Mouse (Mus musculus) left cerebral cortex, postnatal 36 days (tissue): ENCODE measurements around the gene Gm11238. TPM values are rescaled to one million over a fixed set of nuclear protein-coding genes. Genes with fewer than 3 reads are reported as not detected.
"Not testable (repeated sequence)": the region's sequence is repeated elsewhere in the genome, so short reads cannot be mapped to it uniquely, and the experiment has no call there.

Experiments
- DNase-seq, 2 experiments: peaks; one replicate each; pipeline ENCODE4 v3.0.0; 2021 to 2022; ENCODE audit warnings: low spot score in 2 of 2, mixed read lengths in 1 of 2
- intact Hi-C: fragments of 180-260 bp; cut with DNase I; formaldehyde crosslinking; loops from one replicate; pipeline ENCODE4 v1.15.1; 2025
- total RNA-seq, 2 experiments: library from RNA; stranded (reverse); gene quantifications; 2 replicates each; pipeline ENCODE4 v1.2.3; 2021

Gene Gm11238
- not detected for total RNA-seq

DNA sequence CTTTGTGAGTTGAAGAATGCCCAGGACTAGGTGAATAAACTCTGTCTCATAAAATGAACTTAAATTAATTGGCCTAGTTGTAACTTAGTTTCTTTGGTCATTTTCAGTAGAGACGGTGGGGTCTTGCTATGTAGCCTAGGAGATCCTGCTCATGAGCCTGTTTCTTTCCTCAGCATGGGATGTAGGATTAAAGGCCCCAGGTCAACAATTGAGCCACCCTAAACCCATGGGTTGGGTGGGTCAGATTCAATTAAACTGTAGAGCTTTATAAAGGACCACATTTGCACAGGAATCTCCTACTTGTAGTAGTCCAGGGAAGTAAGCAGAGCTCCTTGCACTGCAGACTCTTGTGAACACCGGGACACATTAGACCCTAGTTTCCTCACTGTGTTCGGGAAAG is at the start of gene Gm11238:
Gene Gm11238, plus strand, starts transcription at position 301 of the 400 bp plus-strand sequence.
- DNase-seq, intact Hi-C loops: not testable (repeated sequence)

DNA sequence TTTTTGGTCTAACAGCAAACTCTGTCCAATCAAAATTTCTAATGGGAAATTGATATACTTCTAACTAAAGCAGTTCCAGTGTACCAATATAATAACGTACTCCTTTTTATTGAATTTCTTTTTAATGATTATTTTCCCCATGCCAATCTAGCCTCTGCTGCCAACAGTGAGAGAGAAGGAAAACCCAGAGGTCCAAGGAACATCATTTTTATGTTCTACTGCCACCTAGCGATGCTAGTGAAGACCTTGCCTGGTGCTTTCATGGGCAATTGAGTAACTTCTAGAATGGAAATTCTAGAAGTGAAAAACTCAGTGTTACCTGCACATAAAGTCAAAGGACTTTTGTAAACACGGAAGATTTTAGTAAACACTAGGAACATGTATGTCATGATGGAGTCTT is 8.4 kb upstream of the Gm11238 start:
- intact Hi-C loops: no loop called here
- no peak for DNase-seq

DNA sequence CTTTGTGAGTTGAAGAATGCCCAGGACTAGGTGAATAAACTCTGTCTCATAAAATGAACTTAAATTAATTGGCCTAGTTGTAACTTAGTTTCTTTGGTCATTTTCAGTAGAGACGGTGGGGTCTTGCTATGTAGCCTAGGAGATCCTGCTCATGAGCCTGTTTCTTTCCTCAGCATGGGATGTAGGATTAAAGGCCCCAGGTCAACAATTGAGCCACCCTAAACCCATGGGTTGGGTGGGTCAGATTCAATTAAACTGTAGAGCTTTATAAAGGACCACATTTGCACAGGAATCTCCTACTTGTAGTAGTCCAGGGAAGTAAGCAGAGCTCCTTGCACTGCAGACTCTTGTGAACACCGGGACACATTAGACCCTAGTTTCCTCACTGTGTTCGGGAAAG is 15.0 kb downstream of the Gm11238 start, which contains the start of gene Gm11237:
Gene Gm11237, plus strand, starts transcription at position 301 of the 400 bp plus-strand sequence.
- DNase-seq, intact Hi-C loops: not testable (repeated sequence)

DNA sequence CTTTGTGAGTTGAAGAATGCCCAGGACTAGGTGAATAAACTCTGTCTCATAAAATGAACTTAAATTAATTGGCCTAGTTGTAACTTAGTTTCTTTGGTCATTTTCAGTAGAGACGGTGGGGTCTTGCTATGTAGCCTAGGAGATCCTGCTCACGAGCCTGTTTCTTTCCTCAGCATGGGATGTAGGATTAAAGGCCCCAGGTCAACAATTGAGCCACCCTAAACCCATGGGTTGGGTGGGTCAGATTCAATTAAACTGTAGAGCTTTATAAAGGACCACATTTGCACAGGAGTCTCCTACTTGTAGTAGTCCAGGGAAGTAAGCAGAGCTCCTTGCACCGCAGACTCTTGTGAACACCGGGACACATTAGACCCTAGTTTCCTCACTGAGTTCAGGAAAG is 30.1 kb downstream of the Gm11238 start, which contains the start of gene Gm11236:
Gene Gm11236, plus strand, starts transcription at position 301 of the 400 bp plus-strand sequence.
- intact Hi-C loops, DNase-seq: not testable (repeated sequence)

DNA sequence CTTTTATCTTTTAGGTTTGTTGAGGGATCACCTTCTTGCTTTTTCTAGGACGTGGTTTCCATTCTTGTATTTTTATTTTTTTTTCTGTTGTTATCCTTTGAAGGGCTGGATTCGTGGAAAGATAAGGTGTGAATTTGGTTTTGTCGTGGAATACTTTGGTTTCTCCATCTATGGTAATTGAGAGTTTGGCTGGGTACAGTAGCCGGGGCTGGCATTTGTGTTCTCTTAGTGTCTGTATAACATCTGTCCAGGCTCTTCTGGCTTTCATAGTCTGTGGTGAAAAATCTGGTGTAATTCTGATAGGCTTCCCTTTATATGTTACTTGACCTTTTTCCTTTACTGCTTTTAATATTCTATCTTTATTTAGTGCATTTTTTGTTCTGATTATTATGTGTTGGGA is 54.2 kb downstream of the Gm11238 start:
- DNase-seq, intact Hi-C loops: not testable (repeated sequence)

DNA sequence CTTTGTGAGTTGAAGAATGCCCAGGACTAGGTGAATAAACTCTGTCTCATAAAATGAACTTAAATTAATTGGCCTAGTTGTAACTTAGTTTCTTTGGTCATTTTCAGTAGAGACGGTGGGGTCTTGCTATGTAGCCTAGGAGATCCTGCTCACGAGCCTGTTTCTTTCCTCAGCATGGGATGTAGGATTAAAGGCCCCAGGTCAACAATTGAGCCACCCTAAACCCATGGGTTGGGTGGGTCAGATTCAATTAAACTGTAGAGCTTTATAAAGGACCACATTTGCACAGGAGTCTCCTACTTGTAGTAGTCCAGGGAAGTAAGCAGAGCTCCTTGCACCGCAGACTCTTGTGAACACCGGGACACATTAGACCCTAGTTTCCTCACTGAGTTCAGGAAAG is 60.4 kb downstream of the Gm11238 start, which contains the start of gene Gm11239:
Gene Gm11239, plus strand, starts transcription at position 301 of the 400 bp plus-strand sequence.
- intact Hi-C loops: not testable (repeated sequence)

DNA sequence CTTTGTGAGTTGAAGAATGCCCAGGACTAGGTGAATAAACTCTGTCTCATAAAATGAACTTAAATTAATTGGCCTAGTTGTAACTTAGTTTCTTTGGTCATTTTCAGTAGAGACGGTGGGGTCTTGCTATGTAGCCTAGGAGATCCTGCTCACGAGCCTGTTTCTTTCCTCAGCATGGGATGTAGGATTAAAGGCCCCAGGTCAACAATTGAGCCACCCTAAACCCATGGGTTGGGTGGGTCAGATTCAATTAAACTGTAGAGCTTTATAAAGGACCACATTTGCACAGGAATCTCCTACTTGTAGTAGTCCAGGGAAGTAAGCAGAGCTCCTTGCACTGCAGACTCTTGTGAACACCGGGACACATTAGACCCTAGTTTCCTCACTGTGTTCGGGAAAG is 75.5 kb downstream of the Gm11238 start, which contains the start of gene Gm428:
Gene Gm428, plus strand, starts transcription at position 301 of the 400 bp plus-strand sequence.
- intact Hi-C loops, DNase-seq: not testable (repeated sequence)

More for the DNA sequence above, 60.4 kb downstream of the Gm11238 start, which contains the start of gene Gm11239:
- not testable (repeated sequence) for DNase-seq

Other genes starting within 250 kb of the Gm11238 start
- gene Gm11487, start 202.8 kb upstream of the Gm11238 start, total RNA-seq: not detected
- not detected for gene Gm11237, start 15.1 kb downstream of the Gm11238 start, total RNA-seq
- not detected for gene Gm11236, start 30.2 kb downstream of the Gm11238 start, total RNA-seq
- gene Gm11239, start 60.5 kb downstream of the Gm11238 start, total RNA-seq: not detected
- not detected for gene Gm428, start 75.6 kb downstream of the Gm11238 start, total RNA-seq
- under 1 TPM; 0.10 to 0.18 TPM for gene Rasef, start 183.1 kb downstream of the Gm11238 start, total RNA-seq